Mouse (Mus musculus) midbrain, embryonic 15.5 days (tissue): ENCODE measurements at regions not wholly inside any gene's neighbourhood (a gene's known extent, or its start where the extent isn't known, plus 50 kb on each side); places are given as distances from the start of the nearest gene placed in this dataset. TPM values are rescaled to one million over a fixed set of nuclear protein-coding genes. Genes with fewer than 3 reads are reported as not detected.

ENCODE experiments used
- ATAC-seq: fragments of 200-750 bp; cut with Nextera tagmentation; replicated peaks from 2 replicates; pipeline ENCODE4 v1.8.0; 2017; ENCODE audit warnings: moderate TSS enrichment
- H3K27ac ChIP-seq: fragments of 300-500 bp; sonication (generic); 2 replicates; pipeline ENCODE4 v1.5.1; 2015; ENCODE audit warnings: mild to moderate bottlenecking, inconsistent platforms
- H3K27me3 ChIP-seq: fragments of 300-500 bp; sonication (generic); replicated peaks from 2 replicates; pipeline ENCODE4 v1.6.1; 2015; ENCODE audit warnings: inconsistent platforms
- H3K36me3 ChIP-seq: fragments of 300-500 bp; sonication (generic); replicated peaks from 2 replicates; pipeline ENCODE4 v1.6.1; 2015; ENCODE audit warnings: inconsistent platforms
- H3K4me1 ChIP-seq: fragments of 300-500 bp; sonication (generic); 2 replicates; pipeline ENCODE4 v1.6.1; 2015; ENCODE audit warnings: inconsistent platforms
- H3K4me2 ChIP-seq: fragments of 300-500 bp; sonication (generic); 2 replicates; pipeline ENCODE4 v1.6.1; 2015; ENCODE audit warnings: inconsistent platforms, mild to moderate bottlenecking, moderate library complexity
- H3K4me3 ChIP-seq: fragments of 300-500 bp; sonication (generic); 2 replicates; pipeline ENCODE4 v1.5.1; 2015; ENCODE audit warnings: mild to moderate bottlenecking, inconsistent platforms
- H3K9ac ChIP-seq: fragments of 300-500 bp; sonication (generic); 2 replicates; pipeline ENCODE4 v1.6.1; 2015; ENCODE audit warnings: mild to moderate bottlenecking, inconsistent platforms
- H3K9me3 ChIP-seq: fragments of 300-500 bp; sonication (generic); 2 replicates; pipeline ENCODE4 v1.6.1; 2016; ENCODE audit warnings: inconsistent platforms
- WGBS: fragments of 180-500 bp; shearing (Covaris S2); methylation state at CpG from one replicate; pipeline ENCODE4 v1.1.7; 2015; ENCODE audit warnings: mixed read lengths; 5-methylcytosine and 5-hydroxymethylcytosine counted together
- microRNA-seq: library from miRNA; unstranded; fragments of <30 nt; microRNA quantifications from one replicate; pipeline ENCODE4, GENCODE M21; 2016

DNA sequence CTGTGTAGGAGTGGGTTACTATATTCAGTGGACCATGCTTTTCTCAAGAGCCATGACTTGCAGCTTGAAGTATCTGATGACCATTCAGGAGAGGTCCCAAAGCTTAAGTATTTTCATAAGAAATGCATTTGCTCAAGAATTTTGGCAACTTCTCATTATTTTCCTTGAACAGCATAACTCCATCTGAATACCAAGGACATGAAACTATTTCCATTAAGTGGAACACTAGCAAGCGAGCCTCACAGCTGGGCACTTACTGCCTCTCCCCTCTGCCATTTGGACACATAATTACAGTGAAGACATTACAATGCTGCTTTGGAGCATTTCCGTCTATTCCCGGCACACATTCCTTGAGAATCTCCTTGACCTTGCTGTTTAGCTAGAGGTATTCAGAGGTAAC lies 160.6 kb downstream of the Snx13 start:
- Histone ChIP-seq H3K4me2 (no peak overlapping the region), H3K27me3 (no peaks in the 10 kb centered on the region), H3K27ac (no peak overlapping the region), H3K9me3 (no peaks in the 10 kb centered on the region), H3K9ac (no peak overlapping the region), H3K4me3 (no peak overlapping the region), H3K4me1 (no peaks in the 10 kb centered on the region), H3K36me3 (no peaks in the 10 kb centered on the region)
- 90% methylated on average over 3 of the region's 3 CpGs for WGBS
- no peak for ATAC-seq

- ATAC-seq = no peak
- 93% methylated on average over 1 of the region's 1 CpGs for WGBS
- no peak overlapping the region for H3K4me3 ChIP-seq
Measured at GRCm38 (mm10) chr12:35203398-35203797, 156.4 kb downstream of the Snx13 start.

DNA sequence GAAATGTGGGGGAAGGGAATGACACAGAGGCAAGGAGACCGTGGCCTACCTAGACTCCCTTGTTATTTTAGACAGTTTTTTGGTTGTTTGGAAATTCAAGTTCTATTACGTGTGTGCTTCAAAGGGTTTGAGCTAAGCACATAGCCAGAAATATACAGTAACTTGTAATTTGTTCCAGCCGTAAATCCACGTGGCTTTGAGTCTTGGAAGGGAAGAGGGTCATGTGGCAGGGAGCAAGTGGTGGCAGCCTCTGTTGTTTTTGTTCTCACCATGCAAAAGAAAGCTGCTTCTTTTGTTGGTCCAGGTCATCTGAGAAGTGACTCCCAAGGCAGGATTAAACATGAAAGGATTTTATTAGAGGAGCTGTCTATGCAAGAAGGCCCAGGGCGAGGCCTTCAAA lies 153.1 kb downstream of the Snx13 start:
- 67% methylated on average over 5 of the region's 5 CpGs for WGBS

More at GRCm38 (mm10) chr12:35203398-35203797, 156.4 kb downstream of the Snx13 start:
- Histone ChIP-seq H3K27me3 (no peaks in the 10 kb centered on the region), H3K4me2 (no peak overlapping the region), H3K27ac (no peak overlapping the region), H3K4me1 (no peaks in the 10 kb centered on the region), H3K9ac (no peak overlapping the region), H3K36me3 (no peaks in the 10 kb centered on the region), H3K9me3 (no peaks in the 10 kb centered on the region)

More for the DNA sequence above, 153.1 kb downstream of the Snx13 start:
- no peak overlapping the region for H3K9ac ChIP-seq
- H3K4me2 ChIP-seq = no peak overlapping the region
- no peaks in the 10 kb centered on the region for H3K36me3 ChIP-seq
- no peak overlapping the region for H3K4me3 ChIP-seq
- no peaks in the 10 kb centered on the region for H3K9me3 ChIP-seq
- no peak overlapping the region for H3K27ac ChIP-seq
- no peaks in the 10 kb centered on the region for H3K4me1 ChIP-seq
- no peaks in the 10 kb centered on the region for H3K27me3 ChIP-seq
- no peak for ATAC-seq

Small RNA genes lying in the stretch of these regions (microRNA-seq; reads per million reads assigned to microRNA genes)
- gene Gm44396 = not detected
